Mouse (Mus musculus) left cerebral cortex, adult 18-20 months (tissue): ENCODE measurements around the gene Ccl22. TPM values are rescaled to one million over a fixed set of nuclear protein-coding genes. Genes with fewer than 3 reads are reported as not detected.

Experiments used
- DNase-seq, 2 experiments: peaks; one replicate each; pipeline ENCODE4 v3.0.0; 2021 to 2022; ENCODE audit warnings: low spot score in 2 of 2, mixed read lengths in 1 of 2
- long read RNA-seq, 2 experiments: library from polyadenylated mRNA; stranded (forward); transcript quantifications; one replicate each; pipeline ENCODE4 v2.0.0; 2021
- total RNA-seq, 2 experiments: library from RNA; stranded (reverse); gene quantifications; 2 replicates each; pipeline ENCODE4 v1.2.3; 2021

Gene Ccl22
- not detected for total RNA-seq
- long read RNA-seq, experiment 1 = 0 reads
- long read RNA-seq, experiment 2 = 0 reads

- DNase-seq = no peak
Observed at GRCm38 (mm10) chr8:94745476-94746184, at the start of gene Ccl22. TSS of gene Ccl22 (plus strand) at chr8:94745590.

- peak; percentile 35 to 56 for DNase-seq
Observed at GRCm38 (mm10) chr8:94695994-94696384, 49.4 kb upstream of the Ccl22 start, which contains the start of gene Pllp. TSS of gene Pllp (minus strand) at chr8:94696278.

- no peak for DNase-seq
Observed at GRCm38 (mm10) chr8:94696566-94696965, 48.8 kb upstream of the Ccl22 start.

DNA sequence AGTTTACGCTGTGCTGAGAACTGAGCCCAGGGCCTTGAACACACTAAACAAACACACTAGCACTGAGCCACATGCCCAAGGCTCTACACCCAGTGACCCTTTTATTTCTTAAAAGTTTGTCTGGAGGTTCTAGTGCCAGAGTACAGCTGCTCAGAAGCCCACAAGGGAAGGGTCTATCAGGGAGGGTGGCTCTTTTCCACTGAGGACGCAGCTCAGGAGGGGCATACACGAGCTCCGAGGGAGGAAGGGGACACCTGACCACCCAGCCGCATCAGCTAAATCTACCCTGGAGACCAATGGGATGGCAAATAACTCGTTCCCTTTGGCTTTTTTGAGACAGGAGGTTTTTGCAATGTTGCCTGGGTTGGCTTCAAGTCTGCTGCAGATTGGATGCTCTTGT lies 47.4 kb upstream of the Ccl22 start:
- DNase-seq = no peak

DNA sequence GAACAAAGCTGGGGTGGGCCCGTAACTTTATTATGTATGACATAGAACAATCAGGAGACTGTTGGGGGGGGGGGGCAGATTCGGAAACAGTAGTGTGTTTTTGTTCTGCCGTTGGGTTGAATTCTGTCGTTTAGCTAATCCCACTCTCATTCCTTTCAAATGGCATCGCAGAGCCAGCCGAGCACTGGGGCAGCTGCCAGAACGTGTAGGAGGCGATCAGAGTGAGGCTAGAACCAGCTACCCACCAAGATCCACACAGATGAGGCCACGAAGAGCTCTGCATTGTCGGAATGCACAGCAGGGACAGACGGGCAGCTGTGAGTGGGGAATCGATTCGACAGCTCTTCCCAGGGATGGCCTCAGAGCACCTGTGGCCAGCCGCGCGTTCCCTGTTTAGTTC lies 46.0 kb upstream of the Ccl22 start:
- DNase-seq = peak; percentile 52 to 55

DNA sequence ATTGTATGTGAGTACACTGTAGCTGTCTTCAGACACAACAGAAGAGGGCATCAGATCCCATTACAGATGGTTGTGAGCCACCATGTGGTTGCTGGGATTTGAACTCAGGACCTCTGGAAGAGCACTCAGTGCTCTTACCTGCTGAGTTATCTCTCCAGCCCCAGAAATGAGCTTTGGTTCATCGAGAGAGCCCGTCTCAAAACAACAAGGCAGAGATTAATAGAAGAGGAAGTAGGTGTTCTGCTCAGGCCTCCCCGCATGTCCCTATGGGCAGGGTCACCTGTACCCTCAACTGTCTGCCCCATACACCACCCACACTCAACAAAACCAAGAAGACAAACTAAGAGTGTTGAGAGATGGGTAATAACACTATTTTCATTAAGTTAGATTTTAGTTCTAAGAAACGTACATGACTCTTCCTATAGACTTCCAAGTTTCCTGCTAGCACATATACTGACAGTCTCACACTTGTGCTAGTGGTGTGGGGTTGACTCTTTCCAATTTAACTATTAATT lies 44.9 kb upstream of the Ccl22 start:
- no peak for DNase-seq

DNA sequence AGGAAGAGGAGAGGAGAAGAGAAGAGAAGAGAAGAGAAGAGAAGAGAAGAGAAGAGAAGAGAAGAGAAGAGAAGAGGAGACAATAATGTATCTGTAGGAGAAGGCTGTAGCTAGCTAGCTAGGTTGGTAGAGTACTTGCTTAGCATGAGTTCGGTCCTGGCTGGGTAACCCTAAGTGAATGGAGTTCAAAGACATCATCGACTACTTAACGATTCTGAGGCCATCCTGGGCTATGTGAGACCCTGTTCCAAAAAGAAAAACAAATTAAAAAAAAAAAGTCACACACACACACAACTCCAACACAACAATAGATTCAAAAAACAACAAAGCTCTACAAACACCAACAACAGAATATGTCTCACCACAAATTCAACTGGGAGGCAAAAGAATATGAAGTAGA lies 43.2 kb upstream of the Ccl22 start:
- DNase-seq = no peak

GRCm38 (mm10) chr8:94702844-94703813 lies 42.3 kb upstream of the Ccl22 start:
- DNase-seq = peak; percentile 77 to 85

GRCm38 (mm10) chr8:94703972-94704668 lies 41.3 kb upstream of the Ccl22 start:
- peak; percentile 98 to 100 for DNase-seq

- no peak for DNase-seq
Observed at GRCm38 (mm10) chr8:94704669-94704984, 40.8 kb upstream of the Ccl22 start.

GRCm38 (mm10) chr8:94705581-94706245 lies 39.7 kb upstream of the Ccl22 start:
- no peak for DNase-seq

GRCm38 (mm10) chr8:94706732-94707395 lies 38.5 kb upstream of the Ccl22 start:
- DNase-seq = no peak

DNA sequence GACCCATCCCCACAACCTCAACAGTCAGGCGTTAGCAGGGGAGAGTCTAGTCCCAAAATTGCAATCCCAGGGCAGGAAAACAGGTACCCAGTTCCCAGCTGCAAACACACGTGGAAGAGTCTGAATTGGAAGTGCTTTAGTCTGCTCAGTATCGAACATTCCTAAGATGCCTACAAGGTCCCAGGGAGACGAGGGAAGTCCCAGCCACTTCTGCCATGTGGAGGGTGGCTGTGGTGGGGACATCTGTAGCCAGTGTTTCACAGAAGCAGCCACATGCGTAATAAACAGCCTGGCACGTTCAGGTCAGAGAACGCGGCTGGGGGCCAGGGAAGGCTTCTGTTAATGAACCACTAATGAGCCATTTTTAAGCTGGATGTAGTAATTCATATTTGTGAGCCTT lies 35.1 kb upstream of the Ccl22 start:
- no peak for DNase-seq

DNA sequence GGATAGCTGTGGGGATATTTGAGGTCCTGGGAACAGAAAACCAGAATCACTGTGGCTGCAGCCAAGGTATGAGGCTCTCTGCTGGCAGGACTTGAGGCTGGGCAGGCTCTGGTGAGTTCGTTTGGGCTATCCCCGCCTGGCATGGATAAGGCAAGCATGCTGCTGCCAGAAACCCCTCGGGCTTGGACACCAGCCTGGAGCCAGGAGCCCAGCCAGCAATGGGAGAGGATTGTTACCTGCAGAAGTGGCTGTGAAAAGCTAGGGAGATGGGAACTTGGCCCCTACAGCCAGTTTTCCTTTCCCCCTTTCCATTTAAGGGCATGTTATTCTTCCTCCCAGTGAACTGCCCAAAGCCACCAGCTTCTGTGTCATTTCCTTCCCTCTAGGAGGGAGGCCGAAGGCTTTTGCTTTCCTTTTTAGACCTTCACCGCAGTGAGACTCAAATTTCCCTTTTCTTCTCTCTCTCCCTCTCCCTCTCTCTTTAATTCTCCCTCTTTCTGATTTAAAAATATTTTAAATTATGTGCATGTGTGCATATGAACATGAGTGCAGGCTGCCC lies 34.2 kb upstream of the Ccl22 start:
- DNase-seq = no peak

- no peak for DNase-seq
Observed at GRCm38 (mm10) chr8:94714556-94714955, 30.8 kb upstream of the Ccl22 start.

GRCm38 (mm10) chr8:94715871-94716270 lies 29.5 kb upstream of the Ccl22 start:
- no peak for DNase-seq

DNA sequence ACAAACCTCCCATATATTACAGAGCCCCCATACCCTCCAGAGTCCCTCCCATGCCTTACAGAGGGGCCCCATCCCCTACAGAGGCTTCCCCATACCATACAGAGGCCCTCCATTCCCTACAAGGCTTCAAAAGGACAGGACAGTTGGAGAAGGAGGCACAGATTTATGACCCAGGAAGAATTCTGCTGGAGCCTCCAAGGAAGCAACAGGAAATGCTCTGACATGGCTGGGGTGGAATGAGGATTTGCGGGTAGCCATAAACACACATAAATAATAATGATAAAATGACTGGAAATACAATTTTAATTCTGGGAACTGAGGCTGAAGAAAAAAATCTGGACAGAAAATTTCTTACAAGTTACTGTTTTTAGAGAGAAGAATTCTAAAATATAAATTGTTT lies 28.5 kb upstream of the Ccl22 start:
- no peak for DNase-seq

DNA sequence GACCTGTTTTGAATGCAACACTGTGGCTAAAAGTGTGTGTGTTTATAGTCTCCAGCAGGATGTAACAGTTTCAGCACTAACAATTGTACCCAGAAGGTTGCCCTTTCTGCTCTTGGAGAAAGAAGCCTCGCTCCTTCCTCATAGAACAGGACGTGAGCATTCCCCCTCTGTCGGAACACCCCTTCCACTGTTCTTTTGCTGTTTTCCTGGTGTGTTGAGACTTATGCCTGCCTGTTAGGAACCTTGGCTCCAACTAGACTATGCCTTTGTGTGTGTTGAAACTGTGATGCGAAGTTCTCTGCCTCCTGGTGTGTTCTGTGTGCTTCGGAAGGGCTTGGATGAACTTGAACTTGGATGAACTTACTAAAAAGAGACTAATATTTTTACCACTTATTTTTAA lies 19.4 kb upstream of the Ccl22 start:
- no peak for DNase-seq

DNA sequence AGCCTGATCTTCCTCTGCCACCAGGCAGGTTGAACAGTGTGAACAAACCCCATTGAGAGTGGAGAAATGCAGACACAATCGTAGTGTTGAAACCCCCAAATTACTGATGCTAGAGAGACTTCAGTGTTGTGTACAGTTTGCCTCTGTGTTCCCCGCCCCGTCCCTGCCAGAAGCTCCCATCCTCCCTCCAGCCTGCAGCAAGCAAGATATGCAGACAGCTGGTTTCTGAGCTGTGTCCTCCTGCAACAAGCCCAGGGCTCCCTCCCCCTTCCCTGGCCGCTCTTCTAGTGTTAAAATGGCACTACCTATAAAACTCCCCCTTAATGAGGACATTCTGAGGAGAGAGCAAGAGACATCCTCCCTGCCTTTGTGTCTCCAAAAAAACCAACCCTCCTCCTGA lies 16.1 kb upstream of the Ccl22 start:
- no peak for DNase-seq

- DNase-seq = no peak
Observed at GRCm38 (mm10) chr8:94733821-94734465, 11.4 kb upstream of the Ccl22 start.
